Mouse (Mus musculus): ENCODE data around the gene Gdpd5. TPM values are rescaled to one million over a fixed set of nuclear protein-coding genes. Genes with fewer than 3 reads are reported as not detected.
A peak's percentile ranks its signal among the peaks of the same experiment; 100 is the strongest.

Gdpd5 gene
- polyA plus RNA-seq, 1 experiment from 2014 or later, result 45.7 TPM

- Histone ChIP-seq H3K27ac (replicated peaks) (peak overlapping the region; percentile 46; the same call in 1 of the 2 replicates), H3K9me3 (replicated peaks) (no peaks in the 10 kb centered on the region), H3K36me3 (peaks cover 8% of the 10 kb centered on the region; the same call in 1 of the 2 replicates), H3K4me1 (peaks cover 10% of the 10 kb centered on the region), H3K27me3 (replicated peaks) (no peaks in the 10 kb centered on the region), H3K4me3 (replicated peaks) (no peak overlapping the region), H3K9ac (replicated peaks) (no peak overlapping the region), H3K4me2 (no peak overlapping the region)
- 71% methylated on average over 8 of the region's 8 CpGs for WGBS
- no peak for ATAC-seq (ENCODE audit: low FRiP score)
Measured at GRCm38 (mm10) chr7:99409441-99410222, 28.4 kb downstream of the Gdpd5 start.

DNA sequence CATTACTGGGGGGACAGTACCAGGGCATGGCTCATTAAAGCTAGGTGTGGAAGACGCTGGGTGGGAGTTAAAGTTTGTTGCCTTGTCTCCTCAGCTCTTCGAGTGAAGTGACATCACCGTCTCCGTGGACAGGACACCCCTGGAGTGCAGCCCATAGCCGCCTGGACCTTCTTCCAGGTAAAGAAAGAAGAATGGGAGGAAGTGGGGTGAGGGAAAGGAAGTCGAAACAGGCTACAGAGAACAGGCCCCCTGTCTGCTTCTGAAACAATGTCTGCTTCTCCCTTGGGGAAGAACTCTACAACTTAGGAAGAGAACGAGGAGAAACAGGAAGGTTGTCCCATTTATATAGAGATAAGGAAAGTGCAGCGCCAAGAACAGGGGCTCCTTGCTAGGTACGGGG, 29.1 kb downstream of the Gdpd5 start:
- Histone ChIP-seq H3K4me3 (replicated peaks) (no peak overlapping the region), H3K36me3 (peaks cover 13% of the 10 kb centered on the region; the same call in 1 of the 2 replicates), H3K9me3 (replicated peaks) (no peaks in the 10 kb centered on the region), H3K27ac (replicated peaks) (0 out of 2 replicates have a peak overlapping the region, but pooled peaks have one; percentile 46), H3K4me1 (peaks cover 14% of the 10 kb centered on the region), H3K27me3 (replicated peaks) (no peaks in the 10 kb centered on the region), H3K9ac (replicated peaks) (no peak overlapping the region), H3K4me2 (no peak overlapping the region)
- 86% methylated on average over 9 of the region's 9 CpGs for whole genome bisulfite sequencing
- ATAC-seq (ENCODE audit: low FRiP score), result no peak

- Histone ChIP-seq H3K36me3 (peaks cover 16% of the 10 kb centered on the region), H3K27ac (replicated peaks) (no peak overlapping the region), H3K27me3 (replicated peaks) (no peaks in the 10 kb centered on the region), H3K4me3 (replicated peaks) (no peak overlapping the region), H3K4me2 (no peak overlapping the region), H3K4me1 (peaks cover 11% of the 10 kb centered on the region; the same call in 1 of the 2 replicates), H3K9me3 (replicated peaks) (no peaks in the 10 kb centered on the region), H3K9ac (replicated peaks) (no peak overlapping the region)
- WGBS, result 50% methylated on average over 6 of the region's 6 CpGs
- ATAC-seq (ENCODE audit: low FRiP score), result no peak
Measured at GRCm38 (mm10) chr7:99411047-99411779, 30.0 kb downstream of the Gdpd5 start.

DNA sequence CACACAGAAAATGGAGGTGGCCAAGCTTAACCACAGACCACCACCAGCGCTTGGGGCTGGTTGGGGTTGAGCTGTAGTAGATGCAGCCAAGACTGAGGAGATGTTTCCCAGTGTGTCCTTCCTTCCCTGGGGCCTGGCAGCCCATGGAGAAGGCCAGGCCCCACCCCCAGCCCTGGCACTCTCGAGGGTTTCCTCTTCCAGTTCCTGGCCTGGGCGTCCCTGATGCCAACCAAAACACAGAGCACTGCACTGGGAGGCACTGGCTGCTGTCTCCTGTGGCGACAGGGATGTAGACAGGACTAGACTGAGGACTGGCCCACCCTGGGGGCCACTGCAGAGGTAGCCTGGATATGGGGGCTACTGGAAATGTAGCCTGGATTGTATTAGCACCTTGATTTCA, 33.8 kb downstream of the Gdpd5 start:
- Histone ChIP-seq H3K4me1 (peaks cover 6% of the 10 kb centered on the region; the same call in 1 of the 2 replicates), H3K27ac (replicated peaks) (no peak overlapping the region), H3K4me3 (replicated peaks) (no peak overlapping the region), H3K27me3 (replicated peaks) (no peaks in the 10 kb centered on the region), H3K9ac (replicated peaks) (no peak overlapping the region), H3K9me3 (replicated peaks) (no peaks in the 10 kb centered on the region), H3K36me3 (peaks cover 17% of the 10 kb centered on the region), H3K4me2 (no peak overlapping the region)
- no peak for ATAC-seq (ENCODE audit: low FRiP score)
- 84% methylated on average over 4 of the region's 4 CpGs for WGBS

GRCm38 (mm10) chr7:99419311-99419710, 38.1 kb downstream of the Gdpd5 start:
- H3K9ac ChIP-seq (replicated peaks), result no peak overlapping the region

GRCm38 (mm10) chr7:99421006-99421405, 39.8 kb downstream of the Gdpd5 start:
- peaks cover 27% of the 10 kb centered on the region for H3K4me1 ChIP-seq
- H3K9me3 ChIP-seq (replicated peaks), result no peaks in the 10 kb centered on the region
- WGBS, result 66% methylated on average over 6 of the region's 6 CpGs
- H3K27ac ChIP-seq (replicated peaks), result no peak overlapping the region
- no peak for ATAC-seq (ENCODE audit: low FRiP score)
- H3K9ac ChIP-seq (replicated peaks), result no peak overlapping the region
- H3K4me3 ChIP-seq (replicated peaks), result no peak overlapping the region
- no peak overlapping the region for H3K4me2 ChIP-seq
- no peaks in the 10 kb centered on the region for H3K27me3 ChIP-seq (replicated peaks)
- peaks cover 3% of the 10 kb centered on the region; the same call in 1 of the 2 replicates for H3K36me3 ChIP-seq

More at GRCm38 (mm10) chr7:99419311-99419710, 38.1 kb downstream of the Gdpd5 start:
- Histone ChIP-seq H3K4me1 (peaks cover 14% of the 10 kb centered on the region), H3K4me2 (no peak overlapping the region), H3K27me3 (replicated peaks) (no peaks in the 10 kb centered on the region), H3K9me3 (replicated peaks) (no peaks in the 10 kb centered on the region), H3K4me3 (replicated peaks) (no peak overlapping the region), H3K36me3 (peaks cover 12% of the 10 kb centered on the region), H3K27ac (replicated peaks) (no peak overlapping the region)
- 80% methylated on average over 3 of the region's 3 CpGs for WGBS
- no peak for ATAC-seq (ENCODE audit: low FRiP score)

DNA sequence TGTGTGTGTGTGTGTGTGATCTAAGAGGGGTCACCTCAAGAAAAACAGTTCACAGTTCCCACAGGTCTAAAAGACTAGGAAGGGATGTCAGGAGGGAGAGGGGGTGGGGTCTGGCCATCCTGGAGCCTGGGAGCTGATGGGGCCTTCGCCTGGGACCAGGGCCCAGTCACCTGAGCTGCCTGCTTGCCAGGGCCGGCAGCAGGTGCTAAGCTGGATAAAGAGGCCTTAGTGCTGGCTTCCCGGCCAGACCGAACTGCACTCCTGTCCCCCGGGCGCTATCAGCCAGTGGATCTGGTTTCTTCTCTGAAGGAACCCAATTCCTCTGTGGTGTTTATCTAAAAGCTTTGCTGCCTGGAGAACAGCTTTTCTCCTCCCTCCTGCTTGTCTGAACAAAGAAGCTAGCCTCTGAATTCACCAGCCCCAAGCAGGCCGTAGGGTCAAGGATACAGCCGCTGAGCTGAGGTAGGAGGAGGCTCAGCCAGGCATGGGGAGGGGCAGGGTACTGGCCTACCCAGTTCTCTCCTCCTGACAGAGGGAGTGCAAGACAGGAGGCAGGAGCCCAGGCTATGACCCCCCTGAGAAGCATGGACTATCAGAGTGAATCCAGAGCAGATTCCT, 43.4 kb downstream of the Gdpd5 start:
- Histone ChIP-seq H3K27ac (replicated peaks) (peak overlapping the region; percentile 48; the same call in 1 of the 2 replicates), H3K9ac (replicated peaks) (no peak overlapping the region), H3K36me3 (0 out of 2 replicates have a peak, but pooled peaks cover 5% of the 10 kb centered on the region), H3K4me1 (peaks cover 44% of the 10 kb centered on the region), H3K4me3 (replicated peaks) (no peak overlapping the region), H3K4me2 (no peak overlapping the region), H3K27me3 (replicated peaks) (no peaks in the 10 kb centered on the region), H3K9me3 (replicated peaks) (no peaks in the 10 kb centered on the region)
- 30% methylated on average over 8 of the region's 8 CpGs for WGBS
- ATAC-seq (ENCODE audit: low FRiP score), result no peak

DNA sequence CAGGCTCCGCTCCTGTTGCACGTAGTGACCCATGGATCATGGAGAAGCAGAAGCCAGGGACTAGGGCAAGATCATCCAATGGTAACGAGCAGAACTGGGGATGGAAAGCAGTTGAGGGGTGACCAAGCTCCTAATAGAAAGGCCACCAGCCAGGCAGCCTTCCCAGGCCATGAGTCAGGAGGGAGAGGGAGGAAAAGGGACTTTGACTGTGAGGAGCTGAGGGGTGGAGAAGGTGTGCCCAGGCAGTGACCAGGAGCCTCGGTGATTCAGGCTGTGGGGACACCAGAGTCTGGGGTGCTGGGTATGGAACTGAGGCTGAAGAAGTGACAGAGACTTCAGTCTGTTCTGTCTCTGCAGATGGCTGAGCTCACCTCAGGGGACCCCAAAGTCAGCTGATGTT, 44.5 kb downstream of the Gdpd5 start:
- no peak for ATAC-seq (ENCODE audit: low FRiP score)
- Histone ChIP-seq H3K36me3 (0 out of 2 replicates have a peak, but pooled peaks cover 5% of the 10 kb centered on the region), H3K27ac (replicated peaks) (no peak overlapping the region), H3K4me3 (replicated peaks) (no peak overlapping the region), H3K4me1 (peaks cover 50% of the 10 kb centered on the region), H3K4me2 (no peak overlapping the region), H3K9ac (replicated peaks) (no peak overlapping the region), H3K9me3 (replicated peaks) (no peaks in the 10 kb centered on the region), H3K27me3 (replicated peaks) (no peaks in the 10 kb centered on the region)
- WGBS, result 88% methylated on average over 4 of the region's 4 CpGs

GRCm38 (mm10) chr7:99427031-99427430, 45.8 kb downstream of the Gdpd5 start:
- ATAC-seq (ENCODE audit: low FRiP score), result no peak
- no peaks in the 10 kb centered on the region for H3K27me3 ChIP-seq (replicated peaks)
- no peak overlapping the region for H3K27ac ChIP-seq (replicated peaks)
- no peaks in the 10 kb centered on the region for H3K9me3 ChIP-seq (replicated peaks)
- no peak overlapping the region for H3K9ac ChIP-seq (replicated peaks)
- 0 out of 2 replicates have a peak, but pooled peaks cover 5% of the 10 kb centered on the region for H3K36me3 ChIP-seq
- whole genome bisulfite sequencing, result 46% methylated on average over 10 of the region's 10 CpGs
- H3K4me3 ChIP-seq (replicated peaks), result no peak overlapping the region
- peaks cover 53% of the 10 kb centered on the region for H3K4me1 ChIP-seq
- no peak overlapping the region for H3K4me2 ChIP-seq

GRCm38 (mm10) chr7:99427987-99428386, 46.8 kb downstream of the Gdpd5 start:
- Histone ChIP-seq H3K27me3 (replicated peaks) (no peaks in the 10 kb centered on the region), H3K9me3 (replicated peaks) (no peaks in the 10 kb centered on the region), H3K4me2 (no peak overlapping the region), H3K9ac (replicated peaks) (no peak overlapping the region), H3K36me3 (0 out of 2 replicates have a peak, but pooled peaks cover 5% of the 10 kb centered on the region), H3K4me3 (replicated peaks) (no peak overlapping the region), H3K27ac (replicated peaks) (no peak overlapping the region), H3K4me1 (peaks cover 60% of the 10 kb centered on the region)
- ATAC-seq (ENCODE audit: low FRiP score), result no peak
- 91% methylated on average over 3 of the region's 3 CpGs for WGBS

DNA sequence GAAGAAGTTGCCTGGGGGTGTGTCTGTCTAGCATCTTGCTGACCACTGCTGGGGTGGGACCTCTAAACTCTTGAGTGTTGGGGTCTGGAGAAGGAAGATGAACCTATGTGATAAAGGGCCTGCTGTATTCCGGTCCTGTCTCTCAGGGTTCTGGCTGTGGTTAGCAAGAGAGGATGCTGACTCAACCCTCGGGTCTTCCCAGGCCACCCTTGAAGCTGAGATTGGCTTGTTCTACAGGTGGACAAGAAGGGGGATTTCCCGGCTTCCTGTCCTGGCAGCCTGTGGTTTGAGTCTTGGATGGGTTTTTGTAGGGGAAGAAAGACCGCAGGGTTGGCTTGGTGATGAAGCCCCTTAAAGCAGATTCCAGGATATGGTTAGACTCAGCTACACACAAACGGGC, 47.6 kb downstream of the Gdpd5 start:
- WGBS, result 93% methylated on average over 5 of the region's 5 CpGs
- Histone ChIP-seq H3K4me1 (peaks cover 58% of the 10 kb centered on the region), H3K9ac (replicated peaks) (no peak overlapping the region)

More for the DNA sequence above, 47.6 kb downstream of the Gdpd5 start:
- no peaks in the 10 kb centered on the region for H3K27me3 ChIP-seq (replicated peaks)
- 0 out of 2 replicates have a peak, but pooled peaks cover 5% of the 10 kb centered on the region for H3K36me3 ChIP-seq
- ATAC-seq (ENCODE audit: low FRiP score), result no peak
- no peak overlapping the region for H3K27ac ChIP-seq (replicated peaks)
- H3K4me3 ChIP-seq (replicated peaks), result no peak overlapping the region
- H3K9me3 ChIP-seq (replicated peaks), result no peaks in the 10 kb centered on the region
- no peak overlapping the region for H3K4me2 ChIP-seq
